Mouse (Mus musculus): Measurements from ENCODE around the gene Chmp1a.

Chmp1a gene

GRCm38 (mm10) chr8:123155177-123155576 is 57.4 kb downstream of the Chmp1a start:
- peak; percentile 66 for DNase-seq (ENCODE audit: low read depth)

All from 416B (cell line).